Mouse (Mus musculus): ENCODE results near the gene Dusp1.

- TF ChIP-seq POLR2A (IDR thresholded peaks at IDR 0.05; ENCODE audit: low read depth, low read length) (no peak), EP300 (IDR thresholded peaks at IDR 0.05; ENCODE audit: low read length) (no peak), NELFE (IDR thresholded peaks at IDR 0.05; ENCODE audit: low read depth, low read length) (no peak), HCFC1 (IDR thresholded peaks at IDR 0.05; ENCODE audit: low read depth, low read length) (no peak), USF2 (conservative IDR thresholded peaks at IDR 0.05; ENCODE audit: low read depth, low read length) (no peak)
These were observed 17.5 kb upstream of the Dusp1 start for GRCm38 (mm10) chr17:26579396-26579795.
